Mouse (Mus musculus) layer of hippocampus, adult 18-20 months (tissue): ENCODE measurements around the gene Ric1. TPM values are rescaled to one million over a fixed set of nuclear protein-coding genes. Genes with fewer than 3 reads are reported as not detected.

Experiments used
- DNase-seq, 2 experiments: peaks; one replicate each; pipeline ENCODE4 v3.0.0; 2022; ENCODE audit warnings: low spot score in 2 of 2
- total RNA-seq, 2 experiments: library from RNA; stranded (reverse); gene quantifications; 2 replicates each; pipeline ENCODE4 v1.2.3; 2021

The Ric1 gene
- total RNA-seq, 2 experiments from 2014 or later = 41.8 to 42.0 TPM

GRCm38 (mm10) chr19:29496786-29497557 is 25.1 kb upstream of the Ric1 start:
- no peak for DNase-seq

- DNase-seq = no peak
Measured at GRCm38 (mm10) chr19:29497874-29498273, 24.2 kb upstream of the Ric1 start.

GRCm38 (mm10) chr19:29498842-29499456 is 23.1 kb upstream of the Ric1 start:
- no peak for DNase-seq

- DNase-seq = no peak
Measured at GRCm38 (mm10) chr19:29500333-29500732, 21.7 kb upstream of the Ric1 start.

GRCm38 (mm10) chr19:29501106-29501505 is 21.0 kb upstream of the Ric1 start:
- DNase-seq = no peak

- DNase-seq = peak; percentile 65 to 85
Measured at GRCm38 (mm10) chr19:29501507-29501906, 20.6 kb upstream of the Ric1 start.

GRCm38 (mm10) chr19:29504131-29504530 is 18.0 kb upstream of the Ric1 start:
- DNase-seq = no peak

GRCm38 (mm10) chr19:29505617-29506016 is 16.5 kb upstream of the Ric1 start:
- DNase-seq = no peak

GRCm38 (mm10) chr19:29508208-29508607 is 13.9 kb upstream of the Ric1 start:
- no peak for DNase-seq

- DNase-seq = no peak
Measured at GRCm38 (mm10) chr19:29509857-29510256, 12.2 kb upstream of the Ric1 start.

- no peak for DNase-seq
Measured at GRCm38 (mm10) chr19:29511826-29512225, 10.3 kb upstream of the Ric1 start.

GRCm38 (mm10) chr19:29513111-29513766 is 8.8 kb upstream of the Ric1 start:
- DNase-seq = no peak

- no peak for DNase-seq
Measured at GRCm38 (mm10) chr19:29514130-29514529, 8.0 kb upstream of the Ric1 start.

- no peak for DNase-seq
Measured at GRCm38 (mm10) chr19:29515386-29515785, 6.7 kb upstream of the Ric1 start.

- DNase-seq = no peak
Measured at GRCm38 (mm10) chr19:29515991-29516390, 6.1 kb upstream of the Ric1 start.

GRCm38 (mm10) chr19:29518409-29518808 is 3.7 kb upstream of the Ric1 start:
- DNase-seq = no peak

- DNase-seq = no peak
Measured at GRCm38 (mm10) chr19:29518922-29519321, 3.2 kb upstream of the Ric1 start.

GRCm38 (mm10) chr19:29520996-29521560 is 1.0 kb upstream of the Ric1 start:
- DNase-seq = no peak

GRCm38 (mm10) chr19:29522445-29523229 is 555 bp downstream of the Ric1 start:
- DNase-seq = peak; percentile 25 to 30

- no peak for DNase-seq
Measured at GRCm38 (mm10) chr19:29523230-29523582, 1.1 kb downstream of the Ric1 start.

- no peak for DNase-seq
Measured at GRCm38 (mm10) chr19:29523701-29524100, 1.6 kb downstream of the Ric1 start.
